In the genomic region with DNA sequence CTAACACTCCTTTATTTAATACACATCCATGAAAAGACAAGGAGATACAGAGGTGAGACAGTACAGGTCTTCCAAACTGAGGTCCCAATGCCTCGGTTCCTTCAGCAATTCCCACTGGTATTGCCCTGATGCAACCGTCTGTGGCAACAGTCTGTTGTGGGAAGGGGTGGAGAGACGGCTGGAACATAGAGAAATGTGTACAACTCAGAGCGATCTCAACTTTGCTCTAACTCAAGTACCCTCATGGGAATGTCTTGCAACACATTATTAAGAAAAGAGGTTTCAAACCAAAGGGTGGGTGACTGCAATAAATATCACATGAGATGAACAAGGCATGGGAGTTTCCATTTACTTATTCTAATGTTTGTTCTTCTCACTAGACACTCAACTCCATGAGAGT, we compare ENCODE assay signal across 31 mouse cellular contexts.
DNase-seq lines count a peak whose midpoint lies in the region; ATAC-seq and TF ChIP-seq lines count a peak whose summit lies in the region.
"Had no signal": no experiment of that assay in that cellular context is flagged by ENCODE, and none has a peak within 500 bp of the region (broad histone marks: within the 10 kb centered on the region; RNA-seq: fewer than 3 reads in every experiment).

No protein-coding gene starts in this region.

- TF ChIP-seq CTCF in heart, adult 2 months (IDR thresholded peaks at IDR 0.05) = no peak
- TF ChIP-seq CTCF in liver, postnatal 0 days (IDR thresholded peaks at IDR 0.05; ENCODE audit: low read depth) = no peak

- H3K4me1 ChIP-seq in heart, adult 2 months (ENCODE audit: control insufficient read depth, insufficient read depth, low read length) = peaks cover 11% of the 10 kb centered on the region
- H3K4me1 ChIP-seq in heart, embryonic 10.5 days = peaks cover 13% of the 10 kb centered on the region
- no peaks in the 10 kb centered on the region for H3K4me1 ChIP-seq in liver, postnatal 0 days (ENCODE audit: insufficient read depth)
- H3K4me1 ChIP-seq: forebrain, embryonic 13.5 days; hindbrain, embryonic 13.5 days; limb, embryonic 15.5 days; neural tube, embryonic 13.5 days had no signal

- no peaks in the 10 kb centered on the region for H3K9me3 ChIP-seq in heart, embryonic 10.5 days
- no peaks in the 10 kb centered on the region for H3K9me3 ChIP-seq in liver, postnatal 0 days (ENCODE audit: low read length)
- H3K9me3 ChIP-seq: embryonic facial prominence, embryonic 13.5 days; forebrain, embryonic 13.5 days; G1E; hindbrain, embryonic 13.5 days; kidney, embryonic 15.5 days; limb, embryonic 15.5 days; megakaryocyte, embryonic 14.5 days; neural tube, embryonic 13.5 days had no signal

- no peak overlapping the region; the same call in 1 of the 2 replicates for H3K27ac ChIP-seq in heart, adult 2 months
- H3K27ac ChIP-seq in heart, embryonic 10.5 days = no peak overlapping the region
- H3K27ac ChIP-seq in liver, postnatal 0 days (ENCODE audit: low read depth) = no peak overlapping the region
- H3K27ac ChIP-seq: embryonic facial prominence, embryonic 13.5 days; forebrain, embryonic 13.5 days; hindbrain, embryonic 13.5 days; kidney, embryonic 15.5 days; limb, embryonic 15.5 days; liver, embryonic 14.5 days; neural tube, embryonic 13.5 days had no signal

- no peak overlapping the region for H3K4me3 ChIP-seq in heart, adult 2 months
- H3K4me3 ChIP-seq in heart, embryonic 10.5 days = no peak overlapping the region
- H3K4me3 ChIP-seq in liver, postnatal 0 days (ENCODE audit: low read depth, low read length) = no peak overlapping the region
- H3K4me3 ChIP-seq: embryonic facial prominence, embryonic 13.5 days; erythroblast, embryonic 14.5 days; forebrain, embryonic 13.5 days; hindbrain, embryonic 13.5 days; kidney, embryonic 15.5 days; limb, embryonic 15.5 days; megakaryocyte, embryonic 14.5 days; neural tube, embryonic 13.5 days had no signal

- TF ChIP-seq POLR2A in heart, adult 2 months (IDR thresholded peaks at IDR 0.05; ENCODE audit: insufficient read depth, low read depth, low read length) = no peak

- 75% methylated on average over 4 of the region's 4 CpGs for WGBS in heart, adult 2 months
- WGBS in heart, embryonic 10.5 days = 79% methylated on average over 4 of the region's 4 CpGs
- 69% methylated on average over 4 of the region's 4 CpGs for WGBS in liver, postnatal 0 days (ENCODE audit: insufficient replicate concordance)

- no peak for TF ChIP-seq EP300 in heart, adult 2 months (IDR thresholded peaks at IDR 0.05; ENCODE audit: insufficient read depth, low read depth, low read length)
- TF ChIP-seq EP300 in liver, postnatal 0 days (IDR thresholded peaks at IDR 0.05; ENCODE audit: low read depth) = no peak

- ATAC-seq in liver, postnatal 0 days = no peak
- ATAC-seq: forebrain, embryonic 13.5 days had no signal

- H3K36me3 ChIP-seq in heart, adult 2 months (ENCODE audit: control insufficient read depth, insufficient read depth, low read length) = no peaks in the 10 kb centered on the region; the same call in 1 of the 2 replicates
- no peaks in the 10 kb centered on the region for H3K36me3 ChIP-seq in heart, embryonic 10.5 days
- H3K36me3 ChIP-seq in liver, postnatal 0 days (replicated peaks; ENCODE audit: insufficient read depth, low read length) = no peaks in the 10 kb centered on the region
- H3K36me3 ChIP-seq: embryonic facial prominence, embryonic 13.5 days; G1E; hindbrain, embryonic 13.5 days; limb, embryonic 15.5 days; neural tube, embryonic 13.5 days had no signal

- DNase-seq in adrenal gland, postnatal 14 days = peak; percentile 67
- no peak for DNase-seq in adrenal gland, postnatal 4 days (ENCODE audit: low spot score in 2 of 2)
- DNase-seq in heart, adult 2 months = peak; percentile 42 to 51
- no peak for DNase-seq in heart, embryonic 10.5 days (ENCODE audit: low spot score)
- DNase-seq in ovary, postnatal 36 days (ENCODE audit: low spot score) = peak; percentile 13
- DNase-seq in ovary, postnatal 14 days (ENCODE audit: low spot score) = no peak
- DNase-seq in spleen, adult 18-20 months = no peak
- no peak for DNase-seq in liver, postnatal 0 days
- DNase-seq: cerebellum, adult 2 months; cerebellum, postnatal 25 days; embryo, embryonic 11 days; gastrocnemius, postnatal 10 days; heart, postnatal 36 days; kidney, adult 11 months; kidney, postnatal 36 days; midbrain, embryonic 14.5 days; right cerebral cortex, adult 18-20 months; right cerebral cortex, postnatal 4 days; thymus, adult 18-20 months; thymus, postnatal 36 days had no signal

- no peak overlapping the region for H3K9ac ChIP-seq in heart, adult 2 months (ENCODE audit: low read depth, low read length)
- H3K9ac ChIP-seq in liver, postnatal 0 days (replicated peaks) = no peak overlapping the region
- H3K9ac ChIP-seq: embryonic facial prominence, embryonic 13.5 days; forebrain, embryonic 13.5 days; hindbrain, embryonic 13.5 days; kidney, embryonic 15.5 days; limb, embryonic 15.5 days; liver, embryonic 14.5 days; neural tube, embryonic 13.5 days had no signal

- no peaks in the 10 kb centered on the region for H3K79me2 ChIP-seq in heart, adult 2 months (replicated peaks; ENCODE audit: control insufficient read depth, insufficient read depth, low read length)

- H3K27me3 ChIP-seq in heart, adult 2 months (ENCODE audit: control insufficient read depth, insufficient read depth, low read length) = no peaks in the 10 kb centered on the region
- no peaks in the 10 kb centered on the region for H3K27me3 ChIP-seq in heart, embryonic 10.5 days (ENCODE audit: insufficient read depth, poor library complexity, severe bottlenecking)
- H3K27me3 ChIP-seq in liver, postnatal 0 days (ENCODE audit: insufficient read depth, low read length) = no peaks in the 10 kb centered on the region
- H3K27me3 ChIP-seq: CH12.LX; embryonic facial prominence, embryonic 13.5 days; forebrain, embryonic 13.5 days; hindbrain, embryonic 13.5 days; kidney, embryonic 15.5 days; limb, embryonic 15.5 days had no signal

- intact Hi-C loops in heart, adult 2 months (cut with DNase I) = no loop called here

- H3K4me2 ChIP-seq in liver, postnatal 0 days (ENCODE audit: low read depth, low read length) = no peak overlapping the region
- H3K4me2 ChIP-seq: embryonic facial prominence, embryonic 13.5 days; forebrain, embryonic 13.5 days; hindbrain, embryonic 13.5 days; kidney, embryonic 15.5 days; limb, embryonic 15.5 days; neural tube, embryonic 13.5 days had no signal

Comparison
In these comparisons a context has a peak if more than half of its experiments do, and no peak if none do; other contexts are left out.
1. DNase-seq: peak in adrenal gland, postnatal 14 days (single experiment), heart, adult 2 months (2 of 2) and ovary, postnatal 36 days (single experiment); none in adrenal gland, postnatal 4 days (0 of 2), heart, embryonic 10.5 days (single experiment), ovary, postnatal 14 days (single experiment), spleen, adult 18-20 months (0 of 2) and liver, postnatal 0 days (single experiment).